Mouse (Mus musculus) granulocyte monocyte progenitor cell, adult 5-6 weeks (primary cell): Measurements from ENCODE around the gene Dnajc13. TPM values are rescaled to one million over a fixed set of nuclear protein-coding genes. Genes with fewer than 3 reads are reported as not detected.

ENCODE experiments used
- ATAC-seq: replicated peaks from 2 replicates; pipeline ENCODE4 v1.8.0; 2016; ENCODE audit warnings: mild to moderate bottlenecking, moderate TSS enrichment, inconsistent platforms; ENCODE audit not compliant: poor library complexity, severe bottlenecking
- total RNA-seq, 2 experiments: library from RNA; stranded (forward) in 1 of 2; stranded (reverse) in 1 of 2; fragments of 200-712, 200-1000 nt in 1 of 2; fragments of >200 nt in 1 of 2; fragmentation: Nextera tagmentation in 1 of 2; gene quantifications; 2 replicates each; pipeline ENCODE4 v1.2.3; 2014 to 2017

Dnajc13 gene
- total RNA-seq, 2 experiments from 2014 or later = 53.9 to 102 TPM

DNA sequence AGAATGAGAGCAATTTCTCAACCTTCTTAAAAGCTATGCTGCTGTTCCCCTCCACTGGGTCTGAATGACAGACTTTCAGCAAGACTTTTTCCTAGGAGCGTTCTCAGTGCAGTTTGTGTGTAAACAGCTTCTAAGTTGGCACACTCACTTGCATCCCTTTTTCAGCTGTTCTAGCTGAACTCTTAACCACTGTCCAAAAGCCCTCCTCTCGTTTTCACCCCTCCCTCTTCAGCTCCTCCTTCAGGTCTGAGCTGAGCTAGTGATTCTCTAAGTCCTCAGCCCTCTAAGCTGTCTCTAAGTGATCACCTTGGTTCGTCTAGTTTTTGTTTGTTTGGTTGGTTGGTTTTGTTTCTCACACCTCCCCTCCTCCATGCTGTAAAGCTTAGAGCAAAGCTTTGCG is 2.4 kb downstream of the Dnajc13 start:
- no peak for ATAC-seq

DNA sequence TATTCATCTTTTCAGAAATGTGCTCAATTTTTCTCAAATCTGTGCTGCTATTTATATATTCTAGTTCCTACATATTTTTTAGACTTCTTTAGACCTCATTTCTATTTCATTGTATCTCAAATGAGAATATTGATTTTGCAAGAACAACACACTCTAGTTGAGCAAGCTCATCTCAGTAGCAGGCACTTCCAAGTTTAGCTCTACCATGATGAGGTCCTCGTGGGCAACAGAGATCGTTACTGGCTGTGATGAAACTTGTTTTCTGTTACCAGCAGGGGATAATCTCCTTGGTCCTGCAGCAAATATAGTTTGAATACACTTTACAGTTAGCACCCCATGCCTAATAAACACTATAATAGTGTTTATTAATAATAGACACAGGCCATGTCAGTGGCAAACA is 6.6 kb downstream of the Dnajc13 start:
- ATAC-seq = peak; percentile 53

DNA sequence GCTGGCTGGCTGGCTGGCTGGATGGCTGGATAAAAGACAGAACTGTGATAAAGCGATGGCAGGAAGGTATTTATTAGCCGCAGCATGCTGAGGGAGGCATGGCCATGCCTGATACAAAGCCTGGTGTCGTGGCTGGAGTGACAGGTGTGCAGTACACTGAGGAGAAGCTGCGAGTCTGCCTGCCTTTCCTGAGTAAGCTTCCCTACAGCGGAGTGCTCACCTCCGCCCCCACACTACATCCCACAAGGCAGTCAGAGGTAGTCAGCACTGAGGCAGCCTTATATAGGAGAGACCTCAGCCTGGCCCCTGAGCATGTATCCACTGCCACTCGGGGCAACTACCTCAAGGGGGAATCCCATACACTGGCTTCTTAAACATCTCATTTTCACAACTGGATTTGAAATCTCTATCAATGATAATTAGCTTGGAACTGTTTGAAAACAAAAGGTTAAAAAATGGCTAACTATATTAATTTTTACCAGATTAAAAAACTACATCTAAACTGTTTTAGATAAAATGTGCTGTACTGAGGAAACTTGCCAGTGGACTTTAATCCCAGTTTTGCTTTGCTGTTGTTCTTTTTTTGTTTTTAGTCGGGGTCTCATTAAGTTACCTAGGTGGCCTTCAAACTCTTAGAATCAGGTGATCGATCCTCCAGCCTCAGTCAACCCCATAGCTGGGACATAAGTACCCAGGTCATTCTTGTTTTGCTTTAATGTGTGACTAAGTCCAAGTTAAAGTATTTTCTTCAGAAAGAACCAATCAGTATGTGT is 8.1 kb downstream of the Dnajc13 start:
- ATAC-seq = no peak

GRCm38 (mm10) chr9:104252637-104253036 is 10.1 kb downstream of the Dnajc13 start:
- no peak for ATAC-seq

- ATAC-seq = no peak
These were observed 11.0 kb downstream of the Dnajc13 start for GRCm38 (mm10) chr9:104251687-104252086.

DNA sequence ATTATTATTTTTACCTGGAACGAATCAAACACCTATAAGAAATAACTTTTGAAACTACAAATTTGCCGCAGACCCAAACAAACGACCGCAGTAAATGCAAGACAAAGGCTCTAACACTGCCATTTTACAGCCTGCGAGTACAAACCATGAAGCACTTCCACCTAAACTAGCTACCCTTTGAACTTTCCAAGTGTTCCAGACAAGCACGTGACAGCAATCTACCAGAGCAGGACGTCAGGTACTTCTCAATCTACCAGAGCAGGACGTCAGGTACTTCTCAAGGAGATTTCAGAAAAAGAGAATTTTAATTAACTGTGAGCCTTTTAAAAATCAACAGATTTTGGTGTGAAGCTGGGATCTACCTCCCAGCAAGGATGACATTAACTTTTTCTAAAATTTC is 11.6 kb downstream of the Dnajc13 start:
- no peak for ATAC-seq

GRCm38 (mm10) chr9:104247307-104247987 is 15.3 kb downstream of the Dnajc13 start:
- no peak for ATAC-seq

- ATAC-seq = peak; percentile 67
These were observed 18.8 kb downstream of the Dnajc13 start for GRCm38 (mm10) chr9:104243799-104244466.

DNA sequence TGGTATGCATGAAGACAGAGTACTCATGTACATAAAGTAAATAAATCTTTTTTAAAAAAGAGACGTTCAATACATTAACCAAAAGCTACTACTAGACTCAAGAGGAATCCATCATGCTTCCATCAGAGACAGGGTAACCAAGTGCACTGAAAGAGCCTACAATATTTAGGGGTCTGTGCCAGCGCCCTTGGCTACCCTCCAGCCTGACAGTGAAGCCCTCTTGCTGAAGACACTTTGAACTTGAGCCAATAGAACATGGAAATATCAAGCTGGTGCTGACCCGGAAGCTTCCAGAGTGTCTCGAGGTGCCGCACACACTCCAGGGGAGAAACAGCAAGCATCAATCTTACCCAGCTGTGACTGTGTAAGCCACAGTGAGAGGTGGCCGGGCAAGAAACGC is 22.6 kb downstream of the Dnajc13 start:
- no peak for ATAC-seq

GRCm38 (mm10) chr9:104239076-104239475 is 23.7 kb downstream of the Dnajc13 start:
- ATAC-seq = peak; percentile 81

DNA sequence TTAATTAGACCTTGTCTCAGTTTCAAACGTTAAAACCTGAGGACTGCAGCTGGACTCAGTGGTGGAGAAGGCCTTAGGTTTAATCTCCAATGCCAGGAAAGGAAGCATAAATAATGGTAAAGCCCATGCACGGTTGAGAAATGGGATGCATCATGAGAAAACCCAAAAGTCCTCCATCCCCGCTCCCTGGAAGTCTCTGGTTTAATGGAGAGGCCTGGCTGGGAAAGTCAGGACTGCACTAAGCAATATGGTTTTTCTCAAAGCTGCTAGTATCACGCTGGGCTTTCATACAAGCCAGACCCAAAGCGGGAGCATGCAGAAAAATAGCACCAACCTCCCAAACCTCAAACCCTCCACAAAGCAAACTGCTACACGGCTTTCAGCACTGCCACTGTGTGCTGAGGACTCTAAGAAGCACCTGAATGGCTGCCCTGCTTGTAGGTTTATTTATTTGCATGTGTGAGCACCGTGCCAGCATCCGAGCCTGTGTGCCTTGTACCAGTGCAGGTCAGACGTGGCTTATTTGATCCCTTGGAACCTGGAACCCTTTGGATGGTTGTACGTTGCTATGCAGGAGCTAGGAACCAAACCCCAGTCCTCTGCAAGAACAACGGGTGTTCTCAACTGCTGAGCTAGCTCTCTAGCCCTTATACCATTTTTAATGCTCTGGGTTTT is 26.3 kb downstream of the Dnajc13 start:
- ATAC-seq = no peak

DNA sequence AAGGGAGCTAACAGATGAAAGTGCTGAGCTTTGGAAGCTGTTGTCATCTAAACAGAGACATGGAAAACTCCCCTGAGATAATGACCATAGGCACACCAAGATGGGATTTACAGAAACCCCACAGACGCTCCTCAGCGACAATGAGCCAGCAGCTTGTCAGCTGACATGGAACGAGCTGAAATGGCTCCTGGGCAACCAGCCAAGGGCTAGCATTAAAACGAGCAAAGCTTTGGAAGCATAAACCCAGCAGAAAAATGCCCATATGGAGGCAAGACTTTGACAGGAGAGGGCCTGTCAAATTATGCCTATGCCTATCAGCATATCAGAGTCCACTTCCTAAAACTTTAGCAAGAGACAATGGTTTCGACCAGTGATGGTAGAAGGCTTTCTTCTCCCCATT is 27.0 kb downstream of the Dnajc13 start:
- ATAC-seq = no peak

GRCm38 (mm10) chr9:104233815-104234214 is 28.9 kb downstream of the Dnajc13 start:
- ATAC-seq = peak; percentile 79

DNA sequence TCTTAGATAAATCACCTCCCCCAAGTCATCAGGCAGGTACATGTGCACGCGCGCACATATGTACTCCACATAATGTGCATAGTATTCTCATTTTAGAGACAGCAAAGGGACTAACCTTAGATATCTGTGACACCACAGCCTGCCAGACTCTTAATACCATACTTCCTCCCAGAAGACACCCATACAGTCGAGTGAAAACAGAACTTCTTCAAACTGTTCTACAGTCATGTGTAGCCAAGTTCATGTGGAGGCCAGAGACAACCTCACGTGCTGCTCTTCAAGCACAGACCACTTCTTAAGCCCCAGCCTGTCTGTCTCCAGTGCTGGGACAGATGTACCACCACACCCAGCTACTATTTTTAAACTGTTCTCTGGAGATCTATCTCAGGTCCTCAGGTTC is 29.7 kb downstream of the Dnajc13 start:
- ATAC-seq = peak; percentile 41

GRCm38 (mm10) chr9:104232004-104232403 is 30.7 kb downstream of the Dnajc13 start:
- ATAC-seq = peak; percentile 69

DNA sequence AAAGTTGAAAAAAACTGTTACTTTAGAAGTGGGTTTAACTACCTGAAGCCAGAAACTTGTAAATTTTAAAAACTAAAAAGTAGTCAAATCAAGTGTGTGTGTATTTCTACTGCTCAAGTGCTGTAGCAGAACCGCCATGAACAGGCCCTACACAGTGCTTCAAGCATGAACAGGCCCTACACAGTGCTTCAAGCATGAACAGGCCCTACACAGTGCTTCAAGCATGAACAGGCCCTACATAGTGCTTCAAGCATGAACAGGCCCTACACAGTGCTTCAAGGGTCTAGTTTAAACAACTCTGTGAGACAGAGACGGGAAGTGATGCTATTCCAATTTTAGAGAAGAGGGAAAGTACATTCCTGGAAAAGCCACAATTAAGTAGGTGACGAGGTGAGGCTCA is 51.3 kb downstream of the Dnajc13 start:
- ATAC-seq = no peak

GRCm38 (mm10) chr9:104203851-104204250 is 58.9 kb downstream of the Dnajc13 start:
- peak; percentile 84 for ATAC-seq

DNA sequence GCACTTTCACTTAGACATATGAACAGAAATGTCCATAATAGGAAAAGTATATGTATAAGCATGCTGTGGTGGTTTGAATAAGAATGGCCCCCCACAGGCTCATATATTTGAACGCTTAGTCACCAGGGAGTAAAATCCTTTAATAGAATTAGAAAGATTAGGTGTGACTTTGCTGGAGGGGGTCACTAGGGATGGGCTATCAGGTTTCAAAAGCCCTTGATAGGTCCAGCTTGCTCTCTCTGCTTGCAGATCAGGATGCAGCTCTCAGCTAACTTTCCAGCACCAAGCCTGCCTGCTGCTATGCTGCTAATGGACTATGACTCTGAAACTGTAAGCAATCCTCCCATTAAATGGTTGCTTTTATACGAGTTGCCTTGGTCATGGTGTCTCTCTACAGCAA is 68.2 kb downstream of the Dnajc13 start:
- ATAC-seq = no peak

DNA sequence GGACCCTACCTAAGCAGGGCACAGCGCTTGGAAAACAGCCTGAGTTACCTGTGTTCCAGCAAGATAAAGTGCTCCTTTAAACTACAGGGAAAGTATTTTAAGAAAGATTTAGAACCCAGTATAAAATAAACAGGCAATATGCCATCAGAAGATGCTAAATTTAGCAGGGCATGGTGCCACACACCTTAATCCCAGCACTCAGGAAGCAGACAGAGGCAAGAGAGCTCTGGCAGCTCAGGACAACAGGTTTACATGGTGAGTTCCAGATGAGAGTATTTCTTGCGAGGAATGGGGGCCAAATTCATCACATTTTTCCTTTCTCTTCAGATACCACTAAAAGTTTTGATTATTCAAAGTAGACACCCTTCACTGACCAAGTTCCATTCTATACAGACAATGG is 68.8 kb downstream of the Dnajc13 start:
- ATAC-seq = no peak

DNA sequence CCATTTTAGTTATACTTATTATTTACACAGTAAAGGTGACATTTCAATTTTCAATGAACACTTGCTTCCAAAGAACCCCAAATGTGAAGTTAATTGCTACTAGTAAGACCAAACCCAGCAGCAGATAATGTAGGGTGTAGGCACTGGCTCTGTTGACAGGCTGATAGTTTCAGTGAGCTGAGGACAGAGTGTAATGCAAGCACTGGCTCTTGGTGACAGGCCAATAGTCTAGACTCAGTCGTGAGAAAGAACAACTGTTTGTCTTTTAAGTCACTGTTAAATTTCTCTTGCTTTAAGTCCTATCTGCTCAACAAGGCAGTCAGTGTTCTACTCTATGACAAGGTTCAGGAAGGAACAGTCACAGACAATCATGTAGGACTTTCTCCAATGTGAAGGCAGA is 69.4 kb downstream of the Dnajc13 start:
- no peak for ATAC-seq

DNA sequence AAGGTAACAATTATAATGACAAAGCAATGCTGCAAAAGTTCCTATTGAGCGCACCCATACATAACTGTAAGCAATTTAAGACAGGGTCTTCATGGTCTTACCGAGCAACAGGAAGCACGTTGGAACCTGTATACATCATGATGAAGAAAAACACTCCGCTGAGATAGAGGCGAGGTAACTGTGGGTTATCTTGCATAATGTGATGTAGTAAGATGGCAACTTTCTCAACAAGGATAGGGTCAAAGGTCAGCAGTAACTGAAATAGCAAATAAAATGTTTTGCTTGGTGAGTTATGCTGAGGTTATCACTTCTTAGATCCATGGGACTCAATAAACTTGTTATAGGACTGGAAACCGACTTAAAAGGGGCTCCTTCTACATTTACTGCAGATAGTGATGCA is 70.2 kb downstream of the Dnajc13 start:
- ATAC-seq = 0 out of 2 replicates have a peak, but pooled peaks have one; percentile 40
